Mouse (Mus musculus) midbrain, embryonic 12.5 days (tissue): ENCODE measurements around the gene Meioc. TPM values are rescaled to one million over a fixed set of nuclear protein-coding genes. Genes with fewer than 3 reads are reported as not detected.
A peak's percentile ranks its signal among the peaks of the same experiment; 100 is the strongest.

ENCODE experiments used
- ATAC-seq: fragments of 200-750 bp; cut with Nextera tagmentation; 2 replicates; pipeline ENCODE4 v1.8.0; 2017; ENCODE audit warnings: low read depth, moderate TSS enrichment, moderate library complexity; ENCODE audit not compliant: low FRiP score
- H3K27ac ChIP-seq: fragments of 300-500 bp; sonication (generic); replicated peaks from 2 replicates; pipeline ENCODE4 v1.5.1; 2016; ENCODE audit warnings: mild to moderate bottlenecking
- H3K27me3 ChIP-seq: fragments of 300-500 bp; sonication (generic); 2 replicates; pipeline ENCODE4 v1.6.1; 2016; ENCODE audit warnings: mild to moderate bottlenecking
- H3K36me3 ChIP-seq: fragments of 300-500 bp; sonication (generic); 2 replicates; pipeline ENCODE4 v1.6.1; 2016
- H3K4me1 ChIP-seq: fragments of 300-500 bp; sonication (generic); 2 replicates; pipeline ENCODE4 v1.6.1; 2016
- H3K4me2 ChIP-seq: fragments of 300-500 bp; sonication (generic); replicated peaks from 2 replicates; pipeline ENCODE4 v1.6.1; 2016; ENCODE audit warnings: mild to moderate bottlenecking, moderate library complexity
- H3K4me3 ChIP-seq: fragments of 300-500 bp; sonication (generic); 2 replicates; pipeline ENCODE4 v1.5.1; 2016; ENCODE audit warnings: mild to moderate bottlenecking
- H3K9ac ChIP-seq: fragments of 300-500 bp; sonication (generic); replicated peaks from 2 replicates; pipeline ENCODE4 v1.6.1; 2016; ENCODE audit warnings: mild to moderate bottlenecking, moderate library complexity
- H3K9me3 ChIP-seq: fragments of 300-500 bp; sonication (generic); 2 replicates; pipeline ENCODE4 v1.6.1; 2016; ENCODE audit warnings: mild to moderate bottlenecking
- WGBS: fragments of 180-500 bp; shearing (Covaris S2); methylation state at CpG from one replicate; pipeline ENCODE4 v1.1.7; 2016; 5-methylcytosine and 5-hydroxymethylcytosine counted together
- polyA plus RNA-seq: library from polyadenylated mRNA; unstranded; fragments of >200 nt; fragmentation: Nextera tagmentation; extraction: Ambion mirVana; gene quantifications from 2 replicates; pipeline ENCODE4 v1.2.1, GENCODE M21; 2016

Gene Meioc
- polyA plus RNA-seq, 1 experiment from 2014 or later: 0.31 TPM

DNA sequence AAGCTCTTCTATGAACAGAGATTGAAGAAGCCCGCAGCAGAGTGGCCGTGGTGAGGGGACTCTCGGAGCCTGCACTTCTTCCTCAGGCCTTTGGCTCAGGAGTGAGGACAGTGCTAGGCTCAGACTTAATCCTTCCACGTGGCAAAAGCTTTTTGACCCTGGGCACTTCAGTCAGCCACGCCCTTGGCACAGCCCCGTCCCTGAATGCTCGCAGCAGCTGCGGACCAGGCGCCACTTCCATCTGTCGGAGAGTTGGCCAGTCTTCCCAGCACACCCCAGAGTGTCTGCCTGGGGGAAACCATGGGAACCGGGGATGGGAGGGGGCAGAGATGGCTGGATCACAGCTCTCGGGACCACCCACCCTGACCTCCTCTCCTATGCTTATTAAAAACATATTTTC lies 26.6 kb upstream of the Meioc start:
- WGBS: 43% methylated on average over 12 of the region's 12 CpGs
- ATAC-seq: no peak
- H3K9me3 ChIP-seq: no peaks in the 10 kb centered on the region
- H3K4me3 ChIP-seq: no peak overlapping the region
- no peaks in the 10 kb centered on the region for H3K36me3 ChIP-seq
- H3K4me1 ChIP-seq: peaks cover 28% of the 10 kb centered on the region
- no peak overlapping the region for H3K9ac ChIP-seq
- peaks cover 19% of the 10 kb centered on the region for H3K27me3 ChIP-seq
- no peak overlapping the region for H3K4me2 ChIP-seq
- no peak overlapping the region for H3K27ac ChIP-seq

DNA sequence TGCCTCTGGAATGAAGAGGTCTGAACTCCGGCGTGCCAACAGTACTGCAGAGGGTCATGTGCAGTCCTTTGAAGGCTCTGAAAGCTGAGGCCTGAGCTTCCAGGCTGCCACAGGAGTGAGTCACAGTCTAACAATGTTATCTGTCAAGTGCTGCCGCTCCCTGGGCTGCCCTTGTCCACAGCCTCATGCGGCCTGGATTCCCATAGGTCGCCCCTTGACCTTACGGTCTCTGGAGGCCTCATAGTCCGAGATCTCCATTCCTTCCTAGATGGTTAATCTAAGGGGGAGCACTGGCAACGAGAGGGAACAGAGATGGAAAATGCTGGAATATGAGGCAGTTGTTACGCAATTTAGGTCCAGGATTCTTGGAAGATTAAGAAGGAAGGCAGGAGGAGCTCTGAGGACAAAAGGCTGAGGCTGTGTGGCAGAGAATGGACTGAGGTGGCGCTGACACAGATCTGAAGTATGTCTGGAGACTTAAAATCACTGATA lies 19.6 kb upstream of the Meioc start:
- no peaks in the 10 kb centered on the region for H3K36me3 ChIP-seq
- 56% methylated on average over 10 of the region's 10 CpGs for WGBS
- no peak overlapping the region for H3K27ac ChIP-seq
- H3K27me3 ChIP-seq: peaks cover 13% of the 10 kb centered on the region
- no peak overlapping the region for H3K9ac ChIP-seq
- no peak overlapping the region for H3K4me3 ChIP-seq
- no peak overlapping the region for H3K4me2 ChIP-seq
- peaks cover 4% of the 10 kb centered on the region for H3K4me1 ChIP-seq
- no peak for ATAC-seq
- no peaks in the 10 kb centered on the region for H3K9me3 ChIP-seq

DNA sequence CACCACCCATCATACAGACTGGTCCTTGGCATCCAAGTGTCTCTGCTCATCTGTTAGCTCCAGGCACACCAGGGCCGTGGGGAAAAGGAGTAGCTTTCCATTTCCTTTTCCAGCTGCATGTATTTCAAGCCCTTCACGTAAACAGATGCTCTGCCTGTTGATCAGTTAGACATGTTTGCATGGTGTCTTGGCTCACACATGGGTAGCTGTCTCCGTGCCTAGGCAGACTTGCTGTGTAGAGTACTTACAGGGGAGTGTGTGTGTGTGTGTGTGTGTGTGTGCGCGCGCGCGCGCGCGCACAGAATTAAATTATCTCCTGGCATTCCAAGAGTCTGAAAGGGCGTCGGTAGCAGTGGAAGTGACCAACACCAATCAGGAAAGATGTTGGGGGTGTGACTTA lies 17.3 kb upstream of the Meioc start:
- Histone ChIP-seq H3K4me3 (no peak overlapping the region), H3K4me1 (no peaks in the 10 kb centered on the region), H3K9me3 (no peaks in the 10 kb centered on the region), H3K27me3 (peaks cover 8% of the 10 kb centered on the region; the same call in 1 of the 2 replicates), H3K4me2 (no peak overlapping the region), H3K9ac (no peak overlapping the region), H3K27ac (no peak overlapping the region), H3K36me3 (no peaks in the 10 kb centered on the region)
- WGBS: 88% methylated on average over 13 of the region's 13 CpGs
- ATAC-seq: no peak

DNA sequence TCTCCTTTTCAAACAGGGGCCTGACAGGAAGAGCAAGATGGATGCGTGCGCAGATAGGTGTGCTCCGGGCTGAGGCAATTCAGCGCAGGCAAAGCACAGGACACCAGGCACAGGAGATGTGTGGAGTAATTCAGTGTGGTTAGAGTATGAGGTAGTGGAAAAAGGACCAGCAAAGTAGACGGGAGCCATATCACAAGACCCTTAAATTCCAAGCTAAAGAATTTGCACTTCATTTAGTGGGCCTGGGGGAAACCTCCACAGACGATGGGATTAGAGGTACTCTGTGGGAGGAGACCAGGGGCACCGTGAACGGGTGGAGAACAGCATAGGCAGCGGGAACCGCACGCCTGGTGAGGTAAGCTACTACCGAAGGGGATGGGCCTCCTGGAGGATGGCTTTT lies 15.6 kb upstream of the Meioc start:
- Histone ChIP-seq H3K27ac (no peak overlapping the region), H3K9ac (no peak overlapping the region), H3K9me3 (no peaks in the 10 kb centered on the region), H3K4me1 (no peaks in the 10 kb centered on the region), H3K36me3 (no peaks in the 10 kb centered on the region), H3K27me3 (peaks cover 8% of the 10 kb centered on the region; the same call in 1 of the 2 replicates), H3K4me3 (no peak overlapping the region), H3K4me2 (no peak overlapping the region)
- no peak for ATAC-seq
- WGBS: 61% methylated on average over 12 of the region's 12 CpGs

DNA sequence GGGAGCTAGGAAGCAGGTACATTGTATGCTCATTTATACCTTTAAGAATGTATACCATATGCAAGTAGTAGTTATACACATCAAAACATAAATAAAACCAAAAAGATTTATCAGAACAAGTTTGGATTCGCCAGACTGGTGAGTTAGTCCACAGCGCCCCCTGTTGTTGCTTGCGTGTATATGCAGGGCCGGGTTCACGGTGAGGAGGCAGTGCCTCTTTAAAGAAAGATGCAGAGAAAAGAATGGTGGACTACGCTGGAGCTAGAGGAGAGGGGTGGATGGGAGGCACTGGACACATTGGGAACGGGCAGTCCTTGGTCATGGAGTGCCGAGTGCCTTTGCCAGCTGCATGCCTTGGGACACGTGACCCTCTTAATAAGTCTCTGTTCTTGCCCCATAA lies 12.1 kb upstream of the Meioc start:
- Histone ChIP-seq H3K9ac (no peak overlapping the region), H3K27ac (no peak overlapping the region), H3K4me1 (no peaks in the 10 kb centered on the region), H3K4me2 (no peak overlapping the region), H3K9me3 (no peaks in the 10 kb centered on the region), H3K36me3 (no peaks in the 10 kb centered on the region), H3K4me3 (no peak overlapping the region), H3K27me3 (peaks cover 8% of the 10 kb centered on the region; the same call in 1 of the 2 replicates)
- no peak for ATAC-seq
- WGBS: 4% methylated on average over 9 of the region's 9 CpGs

DNA sequence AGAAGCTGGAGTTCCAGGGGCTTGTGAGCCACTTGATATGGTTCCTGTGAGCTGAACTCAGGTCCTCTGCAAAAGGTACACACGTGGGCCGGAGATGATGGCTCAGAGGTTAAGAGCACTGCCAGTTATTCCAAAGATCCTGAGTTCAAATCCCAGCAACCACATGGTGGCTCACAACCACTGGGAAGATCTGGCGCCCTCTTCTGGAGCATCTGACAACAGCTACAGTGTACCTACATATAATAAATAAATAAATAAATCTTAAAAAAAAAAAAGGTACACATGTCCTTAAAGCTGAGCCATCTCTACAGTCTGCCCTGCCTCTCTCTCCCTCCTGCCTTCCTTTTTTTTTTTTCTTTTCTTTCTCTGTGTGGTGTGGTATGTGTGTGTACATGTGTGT lies 10.7 kb upstream of the Meioc start:
- H3K4me1 ChIP-seq: no peaks in the 10 kb centered on the region
- no peak overlapping the region for H3K4me3 ChIP-seq
- no peak overlapping the region for H3K9ac ChIP-seq
- H3K27me3 ChIP-seq: 0 out of 2 replicates have a peak, but pooled peaks cover 8% of the 10 kb centered on the region
- H3K36me3 ChIP-seq: no peaks in the 10 kb centered on the region
- H3K4me2 ChIP-seq: no peak overlapping the region
- H3K27ac ChIP-seq: no peak overlapping the region
- WGBS: 69% methylated on average over 3 of the region's 3 CpGs
- H3K9me3 ChIP-seq: no peaks in the 10 kb centered on the region
- ATAC-seq: no peak

DNA sequence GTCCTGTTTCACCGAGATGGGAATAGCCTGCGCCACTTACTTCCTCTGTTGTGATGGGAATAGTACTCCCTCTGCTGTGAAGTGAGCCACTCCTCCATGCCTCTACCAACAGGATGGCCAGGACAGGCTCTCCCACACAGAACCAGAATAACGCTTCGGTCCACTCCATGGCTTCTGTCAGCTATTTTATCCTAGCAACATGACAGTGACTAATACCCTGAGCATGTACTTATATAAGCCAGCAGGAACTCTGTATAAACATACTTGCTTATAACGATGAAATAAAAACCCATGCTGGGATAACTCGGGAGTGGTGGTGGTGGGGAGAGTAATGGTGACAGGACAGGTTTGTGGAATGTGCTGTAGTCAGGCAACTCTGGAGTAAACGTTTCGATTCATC lies 7.6 kb upstream of the Meioc start:
- H3K4me1 ChIP-seq: no peaks in the 10 kb centered on the region
- no peaks in the 10 kb centered on the region for H3K9me3 ChIP-seq
- WGBS: 80% methylated on average over 8 of the region's 8 CpGs
- no peak overlapping the region for H3K4me2 ChIP-seq
- no peaks in the 10 kb centered on the region for H3K36me3 ChIP-seq
- no peak overlapping the region for H3K27ac ChIP-seq
- no peak for ATAC-seq
- no peak overlapping the region for H3K9ac ChIP-seq
- no peaks in the 10 kb centered on the region for H3K27me3 ChIP-seq
- H3K4me3 ChIP-seq: no peak overlapping the region

DNA sequence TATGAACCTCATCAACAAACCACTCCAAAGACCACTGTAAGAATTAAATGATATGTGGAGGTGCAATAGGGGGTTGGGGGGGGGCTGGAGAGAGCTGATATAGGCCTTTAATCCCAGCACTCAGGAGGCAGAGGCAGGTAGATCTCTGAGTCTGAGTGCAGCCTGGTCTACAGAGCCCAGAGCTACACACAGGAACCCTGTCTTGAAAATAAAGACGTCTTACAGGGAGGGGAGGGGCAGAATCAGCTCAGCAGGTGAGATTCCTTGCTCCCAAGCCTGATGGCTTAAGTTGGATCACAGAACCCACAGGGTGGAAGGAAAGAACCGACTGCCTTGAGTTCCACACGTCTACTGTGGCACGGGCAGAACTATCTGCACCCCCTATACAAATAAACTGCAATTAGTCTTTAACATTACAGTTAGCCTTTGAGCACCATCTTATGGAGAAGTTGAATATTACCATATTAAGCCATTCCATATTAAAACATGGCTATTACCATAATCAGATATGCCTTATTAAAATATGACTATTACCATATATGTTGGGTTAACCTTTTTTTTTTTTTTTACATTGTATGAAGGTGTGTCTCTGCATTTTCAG lies 7.1 kb upstream of the Meioc start:
- H3K27me3 ChIP-seq: no peaks in the 10 kb centered on the region
- no peak overlapping the region for H3K4me3 ChIP-seq
- no peak for ATAC-seq
- no peaks in the 10 kb centered on the region for H3K36me3 ChIP-seq
- H3K4me2 ChIP-seq: no peak overlapping the region
- no peak overlapping the region for H3K9ac ChIP-seq
- no peaks in the 10 kb centered on the region for H3K4me1 ChIP-seq
- WGBS: 35% methylated on average over 4 of the region's 4 CpGs
- H3K27ac ChIP-seq: no peak overlapping the region
- no peaks in the 10 kb centered on the region for H3K9me3 ChIP-seq

DNA sequence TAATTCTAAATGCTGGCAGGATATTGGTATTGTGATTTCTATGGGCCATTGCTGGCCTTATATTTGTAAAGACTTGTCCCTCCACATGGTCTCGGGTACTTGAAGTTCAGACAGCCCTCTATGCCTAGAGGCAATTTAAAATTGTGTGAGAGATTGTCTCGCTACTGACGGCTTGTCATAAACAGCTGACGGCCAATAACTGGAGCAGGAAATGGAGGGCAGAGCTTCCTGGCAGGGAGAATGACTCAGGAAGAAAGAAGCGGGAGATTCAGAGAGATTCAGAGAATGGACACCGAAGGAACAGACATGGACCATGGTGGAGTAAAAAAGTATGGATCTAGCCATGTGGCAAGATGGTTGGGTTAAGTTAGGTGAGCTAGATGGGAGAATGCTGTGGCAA lies 6.6 kb upstream of the Meioc start:
- Histone ChIP-seq H3K9ac (no peak overlapping the region), H3K9me3 (no peaks in the 10 kb centered on the region), H3K27me3 (no peaks in the 10 kb centered on the region), H3K36me3 (no peaks in the 10 kb centered on the region), H3K4me2 (no peak overlapping the region), H3K27ac (no peak overlapping the region), H3K4me3 (no peak overlapping the region), H3K4me1 (no peaks in the 10 kb centered on the region)
- no peak for ATAC-seq
- WGBS: 86% methylated on average over 6 of the region's 6 CpGs

DNA sequence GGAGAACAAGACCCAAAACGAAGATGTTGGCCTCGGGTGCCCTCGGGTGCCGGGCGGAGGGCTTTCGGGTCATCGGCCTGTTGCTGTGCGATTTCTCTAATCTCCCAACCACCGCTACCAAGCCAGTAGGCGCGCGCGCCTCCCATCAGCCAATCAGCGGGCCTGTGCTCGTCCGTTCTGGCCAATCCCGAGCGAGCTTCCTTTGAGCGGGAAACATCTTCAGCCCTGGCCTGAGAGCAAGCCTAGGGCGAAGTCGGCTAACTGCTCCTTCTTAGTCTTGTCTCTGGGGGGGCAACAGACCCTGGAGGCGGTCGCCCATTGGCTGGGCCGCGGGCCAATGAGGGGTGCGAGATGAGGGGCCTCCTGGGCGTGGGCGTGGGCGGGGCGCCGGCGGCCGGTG lies 1.6 kb downstream of the Meioc start:
- no peak overlapping the region for H3K27ac ChIP-seq
- H3K36me3 ChIP-seq: no peaks in the 10 kb centered on the region
- no peak overlapping the region for H3K9ac ChIP-seq
- H3K4me3 ChIP-seq: 0 out of 2 replicates have a peak overlapping the region, but pooled peaks have one; percentile 4
- no peak for ATAC-seq
- H3K4me1 ChIP-seq: no peaks in the 10 kb centered on the region
- no peak overlapping the region for H3K4me2 ChIP-seq
- H3K9me3 ChIP-seq: peaks cover 14% of the 10 kb centered on the region; the same call in 1 of the 2 replicates
- 52% methylated on average over 33 of the region's 33 CpGs for WGBS
- peaks cover 26% of the 10 kb centered on the region for H3K27me3 ChIP-seq

DNA sequence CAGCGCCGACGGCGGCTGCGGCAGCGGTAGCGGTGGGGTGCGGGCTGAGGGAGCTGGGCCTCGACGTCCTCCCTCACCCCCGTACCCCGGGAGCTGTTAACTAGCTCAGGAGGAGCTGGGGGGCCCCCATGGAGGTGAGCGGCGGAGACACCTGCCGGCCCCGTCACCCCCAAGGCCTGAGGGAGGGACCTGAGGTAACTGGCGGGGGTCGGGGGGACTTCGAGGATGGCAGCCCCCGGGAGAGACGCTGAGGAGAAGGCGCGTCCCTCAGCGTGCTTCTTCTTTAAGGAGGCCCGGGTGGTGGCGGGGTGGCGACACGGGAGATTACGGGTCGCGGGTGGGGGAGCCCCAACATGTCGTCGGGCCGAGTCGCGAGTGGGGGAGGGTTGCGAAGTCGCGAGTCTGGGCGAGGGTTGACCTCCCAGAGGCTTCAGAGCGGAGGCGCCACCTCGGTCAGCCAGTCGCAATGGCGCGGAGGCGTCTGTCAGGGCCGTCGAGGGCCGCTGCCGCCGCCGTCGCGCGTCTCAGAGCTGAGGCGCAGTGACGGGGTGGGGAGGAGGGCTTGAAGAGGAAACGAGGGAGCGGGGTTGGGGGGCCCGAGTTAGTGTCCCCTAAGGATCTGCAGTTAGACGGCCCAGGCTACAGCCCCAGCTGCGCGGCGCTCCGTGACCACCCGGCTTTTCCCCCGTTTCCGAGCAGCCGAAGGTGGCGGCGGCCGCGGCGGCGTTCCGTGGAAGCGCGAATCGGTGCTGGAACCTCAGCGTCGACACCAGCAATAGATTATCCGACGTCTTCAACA lies 2.3 kb downstream of the Meioc start:
- 52% methylated on average over 81 of the region's 84 CpGs for WGBS
- Histone ChIP-seq H3K9ac (no peak overlapping the region), H3K4me2 (no peak overlapping the region), H3K27me3 (peaks cover 26% of the 10 kb centered on the region), H3K27ac (no peak overlapping the region), H3K36me3 (no peaks in the 10 kb centered on the region), H3K9me3 (peaks cover 14% of the 10 kb centered on the region; the same call in 1 of the 2 replicates), H3K4me1 (no peaks in the 10 kb centered on the region), H3K4me3 (0 out of 2 replicates have a peak overlapping the region, but pooled peaks have one; percentile 4)
- ATAC-seq: no peak

DNA sequence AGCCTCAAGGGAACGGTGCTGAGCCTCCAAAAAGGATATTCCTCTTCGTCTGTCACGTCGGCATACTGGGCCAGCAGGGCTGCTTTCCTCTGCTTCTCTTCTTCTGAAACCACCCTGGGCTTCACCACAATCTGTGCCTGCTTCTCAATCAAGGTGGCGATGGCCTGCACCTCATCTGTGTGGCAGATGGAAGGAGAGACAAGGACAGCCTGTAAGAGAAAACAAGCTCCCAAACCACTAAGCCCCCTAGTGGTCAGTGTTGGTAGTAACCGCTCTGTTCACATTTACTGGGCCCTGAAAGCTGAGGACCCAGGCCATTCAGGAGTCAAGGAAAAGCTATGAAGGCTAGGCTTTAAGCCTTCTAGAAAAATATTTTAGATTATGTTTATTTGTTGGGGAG lies 26.6 kb downstream of the Meioc start:
- Histone ChIP-seq H3K9ac (no peak overlapping the region), H3K4me1 (no peaks in the 10 kb centered on the region), H3K4me3 (no peak overlapping the region), H3K9me3 (no peaks in the 10 kb centered on the region), H3K27ac (no peak overlapping the region), H3K27me3 (no peaks in the 10 kb centered on the region), H3K36me3 (peaks cover 54% of the 10 kb centered on the region), H3K4me2 (no peak overlapping the region)
- WGBS: 69% methylated on average over 6 of the region's 6 CpGs
- no peak for ATAC-seq
